Mouse (Mus musculus) spleen, adult 2 months (tissue): ENCODE measurements at regions not wholly inside any gene's neighbourhood (a gene's known extent, or its start where the extent isn't known, plus 50 kb on each side); places are given as distances from the start of the nearest gene placed in this dataset.

Source experiments
- CTCF ChIP-seq: fragments of 200-500 bp; IDR thresholded peaks from 2 replicates; pipeline ENCODE4 v1.5.1; 2011; ENCODE audit warnings: mild to moderate bottlenecking, inconsistent platforms; ENCODE audit not compliant: insufficient read depth, insufficient read length, insufficient replicate concordance; ENCODE audit errors: extremely low read depth
- POLR2A ChIP-seq: fragments of 200-500 bp; IDR thresholded peaks from 2 replicates; pipeline ENCODE4 v1.6.1; 2011; ENCODE audit warnings: low read depth, low read length, inconsistent platforms

- TF ChIP-seq POLR2A (no peak), CTCF (no peak)
Measured at GRCm38 (mm10) chr2:172809306-172809705, 130.8 kb downstream of the Bmp7 start.
